8 mouse cellular contexts compared by ENCODE assay signal in the genomic region with DNA sequence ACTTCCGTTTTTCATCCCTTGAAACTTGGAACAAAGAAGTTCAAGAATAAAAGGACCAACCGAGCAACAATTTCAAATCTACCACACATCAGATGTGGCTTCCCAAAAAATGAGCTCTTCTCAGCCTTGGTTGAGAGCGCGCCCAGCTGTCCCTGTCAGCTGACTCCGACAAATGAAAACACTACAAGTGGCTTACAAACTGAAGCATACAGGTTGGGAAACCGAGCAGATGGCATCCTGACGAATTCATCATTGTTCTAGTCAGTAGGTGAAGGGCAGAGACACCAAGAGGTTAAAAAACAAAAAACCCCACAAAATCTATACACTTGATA. TPM values are rescaled to one million over a fixed set of nuclear protein-coding genes. Genes with fewer than 3 reads are reported as not detected.
A peak's percentile ranks its signal among the peaks of the same experiment; 100 is the strongest.
DNase-seq lines count a peak whose midpoint lies in the region; ATAC-seq lines count a peak whose summit lies in the region.

No protein-coding gene starts in this region.

- H3K9ac ChIP-seq in forebrain, embryonic 11.5 days (ENCODE audit: low read length): peak overlapping the region; percentile 88
- peak overlapping the region; percentile 86 for H3K9ac ChIP-seq in hindbrain, embryonic 13.5 days

- H3K4me1 ChIP-seq in forebrain, embryonic 11.5 days (replicated peaks; ENCODE audit: control insufficient read depth, insufficient read depth, low read length): peaks cover 2% of the 10 kb centered on the region; the same call in 1 of the 2 replicates
- peaks cover 20% of the 10 kb centered on the region for H3K4me1 ChIP-seq in hindbrain, embryonic 13.5 days (replicated peaks)
- peaks cover 17% of the 10 kb centered on the region for H3K4me1 ChIP-seq in midbrain, embryonic 10.5 days

- intact Hi-C loops in left cerebral cortex, postnatal 10 days (cut with DNase I): no loop called here

- H3K4me2 ChIP-seq in forebrain, embryonic 11.5 days (ENCODE audit: low read depth, low read length, severe bottlenecking): peak overlapping the region; percentile 86
- H3K4me2 ChIP-seq in hindbrain, embryonic 13.5 days: peak overlapping the region; percentile 74

- peak overlapping the region; percentile 88 for H3K4me3 ChIP-seq in forebrain, embryonic 11.5 days (ENCODE audit: low read depth, low read length)
- H3K4me3 ChIP-seq in hindbrain, embryonic 13.5 days: peak overlapping the region; percentile 72
- H3K4me3 ChIP-seq in midbrain, embryonic 10.5 days: peak overlapping the region; percentile 92

- peak; percentile 3; the same call in 1 of the 2 replicates for ATAC-seq in forebrain, embryonic 11.5 days (replicated peaks; ENCODE audit: low FRiP score)
- no peak for ATAC-seq in hindbrain, embryonic 13.5 days (ENCODE audit: low FRiP score)

- DNase-seq in adrenal gland, postnatal 25 days: peak; percentile 7
- no peak for DNase-seq in adrenal gland, adult 2 months
- peak; percentile 53 for DNase-seq in MN1 (ENCODE audit: low spot score)
- no peak for DNase-seq in forebrain, embryonic 11.5 days (ENCODE audit: low spot score)
- peak; percentile 23 to 38 for DNase-seq in left cerebral cortex, postnatal 10 days (ENCODE audit: extremely low spot score in 1 of 2, low spot score in 2 of 2)
- DNase-seq in midbrain, embryonic 10.5 days (ENCODE audit: low spot score): peak; percentile 33
- DNase-seq in T-cell, adult 2 months (ENCODE audit: low spot score): no peak

- H3K27me3 ChIP-seq in forebrain, embryonic 11.5 days (ENCODE audit: control insufficient read depth, insufficient read depth, low read length): no peaks in the 10 kb centered on the region
- H3K27me3 ChIP-seq in hindbrain, embryonic 13.5 days: peaks cover 11% of the 10 kb centered on the region; the same call in 1 of the 2 replicates
- peaks cover 18% of the 10 kb centered on the region for H3K27me3 ChIP-seq in midbrain, embryonic 10.5 days (ENCODE audit: low read depth, poor library complexity, severe bottlenecking)

- H3K27ac ChIP-seq in forebrain, embryonic 11.5 days (ENCODE audit: low read depth, low read length): no peak overlapping the region
- H3K27ac ChIP-seq in hindbrain, embryonic 13.5 days: peak overlapping the region; percentile 90; the same call in 1 of the 2 replicates
- peak overlapping the region; percentile 92 for H3K27ac ChIP-seq in midbrain, embryonic 10.5 days (replicated peaks)

- no peaks in the 10 kb centered on the region for H3K9me3 ChIP-seq in forebrain, embryonic 11.5 days (ENCODE audit: control insufficient read depth, low read length)
- H3K9me3 ChIP-seq in hindbrain, embryonic 13.5 days: no peaks in the 10 kb centered on the region
- H3K9me3 ChIP-seq in midbrain, embryonic 10.5 days (replicated peaks): no peaks in the 10 kb centered on the region

- H3K36me3 ChIP-seq in forebrain, embryonic 11.5 days (ENCODE audit: control insufficient read depth, insufficient read depth, low read length): no peaks in the 10 kb centered on the region
- H3K36me3 ChIP-seq in hindbrain, embryonic 13.5 days: peaks cover 28% of the 10 kb centered on the region
- peaks cover 25% of the 10 kb centered on the region for H3K36me3 ChIP-seq in midbrain, embryonic 10.5 days

- WGBS in forebrain, embryonic 11.5 days: 10% methylated on average over 7 of the region's 7 CpGs
- WGBS in hindbrain, embryonic 13.5 days: 9% methylated on average over 7 of the region's 7 CpGs
- WGBS in midbrain, embryonic 10.5 days: 13% methylated on average over 7 of the region's 7 CpGs

RNA-seq across cellular contexts. Expression of a gene that starts 0.8 kb away (rescaled TPM):
- total RNA-seq in adrenal gland, postnatal 25 days (2021): 28.4 and 30.0 TPM in 2 replicates
- total RNA-seq in adrenal gland, adult 2 months (2021): 10 to 100 TPM; 24.6 to 27.8 TPM
- polyA plus RNA-seq in adrenal gland, adult 2 months (2012; rRNA removed): 0.93 and 0.98 TPM in 2 replicates
- 29.8 and 33.8 TPM in 2 replicates for polyA plus RNA-seq in forebrain, embryonic 11.5 days (2014; fragmentation: Nextera tagmentation; extraction: Ambion mirVana)
- polyA plus RNA-seq in hindbrain, embryonic 13.5 days (2015; fragmentation: Nextera tagmentation; extraction: Ambion mirVana): 23.7 and 25.8 TPM in 2 replicates
- total RNA-seq in left cerebral cortex, postnatal 10 days (2021): 10 to 100 TPM; 11.2 to 13.9 TPM
- polyA plus RNA-seq in midbrain, embryonic 10.5 days (2016; fragmentation: Nextera tagmentation; extraction: Ambion mirVana): 20.2 and 22.6 TPM in 2 replicates

RNA-seq across cellular contexts. Expression of a gene that starts 16.7 kb away (rescaled TPM):
- not detected in 2 replicates for total RNA-seq in adrenal gland, postnatal 25 days (2021)
- total RNA-seq in adrenal gland, adult 2 months (2021): not detected
- not detected in 2 replicates for polyA plus RNA-seq in adrenal gland, adult 2 months (2012; rRNA removed)
- not detected in 2 replicates for polyA plus RNA-seq in forebrain, embryonic 11.5 days (2014; fragmentation: Nextera tagmentation; extraction: Ambion mirVana)
- polyA plus RNA-seq in hindbrain, embryonic 13.5 days (2015; fragmentation: Nextera tagmentation; extraction: Ambion mirVana): not detected in 2 replicates
- total RNA-seq in left cerebral cortex, postnatal 10 days (2021): not detected
- polyA plus RNA-seq in midbrain, embryonic 10.5 days (2016; fragmentation: Nextera tagmentation; extraction: Ambion mirVana): not detected in 2 replicates

RNA-seq across cellular contexts. Expression of a gene that starts 41.4 kb away (rescaled TPM):
- 500 and 879 TPM in 2 replicates for total RNA-seq in adrenal gland, postnatal 25 days (2021)
- total RNA-seq in adrenal gland, adult 2 months (2021): 1,000 to 10,000 TPM; 1,236 to 2,173 TPM
- 551 and 1,129 TPM in 2 replicates for polyA plus RNA-seq in adrenal gland, adult 2 months (2012; rRNA removed)
- not detected in 2 replicates for polyA plus RNA-seq in forebrain, embryonic 11.5 days (2014; fragmentation: Nextera tagmentation; extraction: Ambion mirVana)
- polyA plus RNA-seq in hindbrain, embryonic 13.5 days (2015; fragmentation: Nextera tagmentation; extraction: Ambion mirVana): 0.12 and 0.30 TPM in 2 replicates
- not detected for total RNA-seq in left cerebral cortex, postnatal 10 days (2021)
- 0.16 TPM in 1 of 2 replicates, not detected in the other for polyA plus RNA-seq in midbrain, embryonic 10.5 days (2016; fragmentation: Nextera tagmentation; extraction: Ambion mirVana)

RNA-seq across cellular contexts. Expression of a gene that starts 58.1 kb away (rescaled TPM):
- total RNA-seq in adrenal gland, postnatal 25 days (2021): 0.18 TPM in 1 of 2 replicates, not detected in the other
- total RNA-seq in adrenal gland, adult 2 months (2021): under 1 TPM in 1 of 2 experiments, not detected in 1; 0.17 TPM
- polyA plus RNA-seq in adrenal gland, adult 2 months (2012; rRNA removed): not detected in 2 replicates
- 6.0 and 6.3 TPM in 2 replicates for polyA plus RNA-seq in forebrain, embryonic 11.5 days (2014; fragmentation: Nextera tagmentation; extraction: Ambion mirVana)
- polyA plus RNA-seq in hindbrain, embryonic 13.5 days (2015; fragmentation: Nextera tagmentation; extraction: Ambion mirVana): 9.2 and 9.6 TPM in 2 replicates
- total RNA-seq in left cerebral cortex, postnatal 10 days (2021): 10 to 100 TPM; 10.8 to 11.0 TPM
- polyA plus RNA-seq in midbrain, embryonic 10.5 days (2016; fragmentation: Nextera tagmentation; extraction: Ambion mirVana): 3.0 and 4.7 TPM in 2 replicates

Comparison
In these comparisons a context has a peak if more than half of its experiments do, and no peak if none do; other contexts are left out.
1. DNase-seq: peak in adrenal gland, postnatal 25 days (single experiment), MN1 (single experiment), left cerebral cortex, postnatal 10 days (2 of 2) and midbrain, embryonic 10.5 days (single experiment); none in adrenal gland, adult 2 months (single experiment), forebrain, embryonic 11.5 days (single experiment) and T-cell, adult 2 months (single experiment).
2. RNA of a gene that starts 0.8 kb away (polyA plus RNA-seq): 29.8 to 33.8 TPM in forebrain, embryonic 11.5 days, 23.7 to 25.8 TPM in hindbrain, embryonic 13.5 days and 20.2 to 22.6 TPM in midbrain, embryonic 10.5 days; 0.93 to 0.98 TPM in adrenal gland, adult 2 months; every median in the first group is over 10 times any median in the second.
3. RNA of a gene that starts 41.4 kb away (polyA plus RNA-seq): 551 to 1,129 TPM in adrenal gland, adult 2 months; 0.12 to 0.30 TPM in hindbrain, embryonic 13.5 days, not detected in forebrain, embryonic 11.5 days and 0.16 TPM in midbrain, embryonic 10.5 days; every median in the first group is over 100 times any median in the second.
4. Peak in every context shown above with its lines, with median percentiles within 50 percentile points of each other: H3K4me3 ChIP-seq.